Mouse (Mus musculus) right cerebral cortex, adult 18-20 months (tissue): ENCODE data around the gene Sept1.
"Not testable (repeated sequence)": the region's sequence is repeated elsewhere in the genome, so short reads cannot be mapped to it uniquely, and the experiment has no call there.

Experiments
- DNase-seq: peaks from one replicate; pipeline ENCODE4 v3.0.0; 2022; ENCODE audit warnings: mixed read lengths

The Sept1 gene

DNA sequence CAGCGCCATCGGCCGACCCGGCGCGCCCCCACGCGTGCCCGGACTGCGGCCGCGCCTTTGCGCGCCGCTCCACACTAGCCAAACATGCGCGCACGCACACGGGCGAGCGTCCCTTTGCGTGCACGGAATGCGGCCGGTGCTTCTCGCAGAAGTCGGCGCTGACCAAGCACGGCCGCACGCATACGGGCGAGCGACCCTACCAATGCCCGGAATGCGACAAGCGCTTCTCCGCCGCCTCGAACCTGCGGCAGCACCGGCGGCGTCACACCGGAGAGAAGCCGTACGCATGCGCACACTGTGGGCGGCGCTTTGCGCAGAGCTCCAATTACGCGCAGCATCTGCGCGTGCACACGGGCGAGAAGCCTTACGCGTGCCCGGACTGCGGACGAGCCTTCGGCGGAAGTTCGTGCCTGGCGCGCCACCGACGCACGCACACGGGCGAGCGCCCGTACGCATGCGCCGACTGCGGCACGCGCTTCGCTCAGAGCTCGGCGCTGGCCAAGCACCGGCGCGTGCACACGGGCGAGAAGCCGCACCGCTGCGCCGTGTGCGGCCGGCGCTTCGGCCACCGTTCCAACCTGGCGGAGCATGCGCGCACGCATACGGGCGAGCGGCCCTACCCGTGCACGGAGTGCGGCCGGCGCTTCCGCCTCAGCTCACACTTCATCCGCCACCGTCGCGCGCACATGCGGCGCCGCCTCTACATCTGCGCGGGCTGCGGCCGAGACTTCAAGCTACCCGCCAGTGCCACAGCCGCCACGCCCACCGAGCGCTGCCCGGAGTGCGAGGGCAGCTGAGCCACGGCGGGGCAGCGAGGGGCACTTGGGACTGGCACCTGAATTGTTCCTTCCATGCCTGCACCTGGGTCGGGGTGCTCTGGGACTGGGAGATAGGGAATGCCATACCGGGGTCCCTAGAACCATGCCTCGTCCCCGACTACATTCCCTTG is 21.2 kb upstream of the Sept1 start:
- DNase-seq = peak; percentile 96

DNA sequence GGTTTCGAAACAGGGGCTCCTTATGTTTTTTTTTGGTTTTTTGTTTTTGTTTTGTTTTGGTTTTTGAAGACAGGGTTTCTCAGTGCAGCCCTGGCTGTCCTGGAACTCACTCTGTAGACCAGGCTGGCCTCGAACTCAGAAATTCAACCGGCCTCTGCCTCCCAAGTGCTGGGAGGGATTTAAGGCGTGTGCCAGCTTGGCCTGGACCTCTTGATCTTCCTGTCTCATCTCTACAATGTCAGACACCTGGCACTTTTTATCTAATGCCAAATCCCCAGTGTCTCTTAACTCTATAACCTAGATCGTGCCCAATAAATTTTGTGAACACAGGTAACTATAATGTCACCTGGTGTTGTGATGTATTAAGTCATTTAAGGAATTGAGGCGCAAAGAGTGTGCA is 20.4 kb upstream of the Sept1 start:
- DNase-seq = no peak

DNA sequence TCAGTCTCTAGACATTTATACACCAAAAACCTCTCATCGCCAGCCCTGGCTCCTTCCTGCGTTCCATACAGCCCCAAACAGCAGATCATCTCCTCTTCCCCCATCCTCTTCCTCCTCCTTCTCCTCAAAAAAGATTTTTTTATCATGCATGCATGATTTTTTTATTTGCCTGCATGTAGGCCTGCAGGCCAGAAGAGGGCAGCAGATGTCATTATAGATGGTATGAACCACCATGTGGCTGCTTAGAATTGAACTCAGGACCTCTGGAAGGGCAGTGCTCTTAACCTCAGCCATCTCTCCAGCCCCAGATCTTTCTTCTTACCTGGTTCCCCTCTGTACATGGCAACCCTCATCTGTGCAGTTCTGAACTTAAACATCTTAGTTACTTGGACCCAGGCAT is 19.5 kb upstream of the Sept1 start:
- DNase-seq = no peak

DNA sequence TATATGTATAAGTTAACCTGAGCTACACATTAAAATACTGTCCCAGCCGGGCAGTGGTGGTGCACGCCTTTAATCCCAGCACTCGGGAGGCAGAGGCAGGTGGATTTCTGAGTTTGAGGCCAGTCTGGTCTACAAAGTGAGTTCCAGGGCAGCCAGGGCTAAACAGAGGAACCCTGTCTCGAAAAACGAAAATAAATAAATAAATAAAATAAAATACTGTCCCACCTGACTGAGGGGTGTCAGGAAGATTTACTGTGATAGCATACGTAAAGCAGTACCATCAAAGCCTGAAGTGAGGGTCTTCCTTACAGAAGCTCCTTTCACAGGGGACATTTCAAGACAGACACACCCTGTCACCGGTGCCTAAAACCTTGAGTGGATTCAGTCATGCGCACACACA is 17.6 kb upstream of the Sept1 start:
- not testable (repeated sequence) for DNase-seq

DNA sequence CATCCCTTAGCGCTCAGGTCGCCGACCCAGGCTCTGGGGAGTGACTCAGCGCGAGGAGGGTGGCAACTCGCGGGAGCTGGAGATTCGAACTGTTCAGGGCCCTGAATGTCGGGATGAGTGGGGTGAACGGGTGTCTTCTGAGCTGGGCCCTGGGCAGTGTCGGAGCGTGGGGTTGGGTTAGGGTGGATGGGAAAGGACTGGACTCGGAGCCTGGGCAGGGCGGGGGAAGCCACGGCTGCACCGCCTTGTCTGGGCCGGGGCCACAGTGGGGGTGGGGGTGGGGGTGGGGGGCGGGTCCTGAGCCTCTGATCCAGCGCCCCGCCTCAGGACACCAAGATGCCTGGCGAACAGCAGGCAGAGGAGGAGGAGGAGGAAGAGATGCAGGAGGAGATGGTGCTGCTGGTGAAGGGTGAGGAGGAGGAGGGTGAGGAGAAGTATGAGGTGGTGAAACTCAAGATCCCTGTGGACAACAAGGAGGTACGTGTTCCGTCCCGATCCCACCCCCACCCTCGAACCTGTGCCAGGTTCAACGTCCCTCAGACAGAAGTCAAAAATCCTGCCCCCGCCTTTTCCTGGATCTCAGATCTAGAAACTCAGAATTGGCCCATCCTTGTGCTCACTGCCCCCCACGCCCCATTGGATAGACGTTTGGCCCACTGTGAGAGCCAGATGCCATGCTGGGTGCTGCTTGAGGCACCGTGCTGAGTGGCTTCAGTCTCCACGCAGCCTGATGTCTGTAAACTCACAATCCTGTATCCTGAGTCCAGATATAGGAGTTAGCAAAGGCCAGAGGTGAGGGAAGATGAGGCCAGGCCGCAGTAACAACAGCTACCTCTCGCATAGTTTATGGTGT is 12.0 kb upstream of the Sept1 start:
- DNase-seq = peak; percentile 23

DNA sequence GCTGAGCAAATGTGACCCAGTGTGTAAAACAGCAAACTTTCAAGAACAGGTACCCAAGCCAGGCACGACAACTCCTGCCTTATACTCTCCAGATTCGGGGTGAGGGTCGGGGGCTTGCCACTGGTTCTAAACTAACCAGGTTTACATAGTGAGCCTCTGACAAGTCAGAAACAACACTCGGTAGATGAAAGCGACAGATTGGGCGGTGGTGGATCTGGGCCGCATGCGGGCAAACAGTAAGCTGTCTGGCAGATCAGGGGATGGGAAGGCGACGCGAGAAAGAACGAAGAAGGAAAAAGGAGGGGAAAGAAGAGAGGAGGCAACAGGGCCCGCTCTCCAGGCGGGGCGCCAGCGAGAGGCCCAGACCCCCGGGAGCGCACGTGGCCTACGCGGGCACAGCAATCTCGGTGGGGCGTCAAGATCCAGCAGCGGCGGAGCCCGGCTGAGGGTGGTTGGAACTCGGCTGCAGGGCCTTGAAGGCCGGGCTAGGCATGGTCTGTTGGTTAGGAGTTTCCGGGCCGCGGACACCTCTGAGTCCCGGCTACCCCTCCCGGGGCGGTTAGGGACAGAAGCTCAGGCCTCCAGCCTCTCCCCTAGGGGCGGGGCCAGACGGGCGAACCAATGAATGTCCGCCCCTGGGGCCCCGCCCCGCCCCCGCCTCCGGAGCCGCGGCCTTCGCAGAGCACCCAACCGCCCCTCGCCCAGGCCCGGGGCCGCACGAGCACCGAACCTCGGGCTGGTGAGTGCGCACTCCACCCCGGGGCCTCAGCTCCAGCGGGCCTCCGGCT is 11.1 kb upstream of the Sept1 start, which contains the start of gene Zfp771:
Gene Zfp771 (plus strand): TSS at position 405 of the 788 bp plus-strand sequence.
- peak; percentile 96 for DNase-seq

DNA sequence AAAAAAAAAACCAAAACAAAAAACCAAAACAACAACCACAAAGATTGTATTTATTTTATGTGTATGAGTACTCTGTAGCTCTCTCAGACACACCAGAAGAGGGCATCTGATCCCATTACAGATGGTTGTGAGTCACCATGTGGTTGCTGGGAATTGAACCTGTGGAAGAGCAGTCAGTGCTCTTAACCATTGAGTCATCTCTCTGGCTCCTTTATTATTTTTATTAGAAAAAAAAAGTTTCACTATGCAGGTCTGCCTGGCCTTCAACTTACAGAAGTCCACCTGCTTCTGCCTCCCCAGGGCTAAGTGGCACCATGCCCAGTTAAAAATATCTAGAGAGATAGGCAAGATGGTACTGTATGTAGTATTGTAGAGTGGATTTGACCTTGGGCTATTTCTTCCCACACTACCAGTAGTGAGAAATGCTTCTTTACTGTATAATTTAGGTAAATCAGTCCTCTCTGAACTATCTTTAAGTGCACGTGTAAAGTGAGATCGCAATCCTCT is 10.5 kb upstream of the Sept1 start:
- no peak for DNase-seq

DNA sequence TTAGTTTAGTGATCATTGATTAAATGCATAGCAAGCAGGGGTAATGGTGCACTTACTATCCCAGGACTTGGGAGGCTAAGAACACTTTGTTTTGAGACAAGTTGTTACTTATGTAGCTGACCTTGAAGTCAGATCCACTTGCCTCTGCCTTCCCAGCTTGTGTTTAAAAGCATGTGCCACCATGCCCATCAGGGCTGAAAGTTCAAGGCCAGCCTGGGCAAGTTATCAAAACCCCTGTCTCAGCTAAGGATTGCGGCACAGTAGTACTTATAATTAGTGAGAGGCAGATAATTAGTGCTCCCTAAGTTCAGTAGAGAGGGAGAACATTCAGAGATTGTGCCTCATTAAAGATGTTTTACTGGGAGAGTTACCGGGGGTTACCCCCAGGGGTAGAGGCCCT is 1.8 kb upstream of the Sept1 start:
- DNase-seq = no peak

DNA sequence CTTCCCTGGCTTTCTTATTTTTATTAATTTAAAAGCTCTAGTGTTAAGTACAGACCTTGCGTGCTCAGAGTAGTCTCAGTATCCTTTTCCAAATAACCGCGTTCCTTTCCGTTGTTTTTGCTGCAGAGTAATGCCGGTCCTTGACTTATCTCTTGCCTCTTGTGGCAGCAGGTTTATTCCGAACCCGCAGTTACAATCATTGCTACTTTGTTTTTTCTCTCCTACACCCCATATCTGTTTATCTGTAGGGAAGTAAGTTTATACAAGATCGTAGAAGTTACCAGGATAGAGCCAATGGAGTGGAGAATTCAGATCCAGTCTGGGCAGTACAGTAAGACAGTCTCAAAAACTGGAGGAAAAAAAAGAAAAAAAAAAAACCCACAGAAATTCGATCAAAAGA is 835 bp upstream of the Sept1 start:
- DNase-seq = no peak

DNA sequence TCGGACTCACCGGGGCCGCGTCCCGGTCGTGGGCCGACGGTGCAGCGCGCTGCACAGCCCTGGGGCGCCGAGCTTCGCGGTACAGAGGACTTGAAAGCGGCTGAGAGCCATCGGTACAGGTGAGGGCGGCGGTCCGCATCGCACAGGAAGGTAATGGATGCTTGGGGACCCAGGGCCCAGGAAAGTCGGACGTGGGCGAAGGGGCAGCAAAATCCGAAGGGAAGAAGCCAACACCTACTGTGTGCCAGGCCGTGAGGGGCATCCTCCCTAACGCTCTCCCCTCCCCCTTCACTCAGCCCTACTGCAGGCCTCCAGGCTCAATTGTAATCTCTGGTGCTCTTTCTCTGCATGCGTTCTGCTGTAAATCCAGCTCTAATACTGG is 429 bp upstream of the Sept1 start:
- peak; percentile 21 for DNase-seq

DNA sequence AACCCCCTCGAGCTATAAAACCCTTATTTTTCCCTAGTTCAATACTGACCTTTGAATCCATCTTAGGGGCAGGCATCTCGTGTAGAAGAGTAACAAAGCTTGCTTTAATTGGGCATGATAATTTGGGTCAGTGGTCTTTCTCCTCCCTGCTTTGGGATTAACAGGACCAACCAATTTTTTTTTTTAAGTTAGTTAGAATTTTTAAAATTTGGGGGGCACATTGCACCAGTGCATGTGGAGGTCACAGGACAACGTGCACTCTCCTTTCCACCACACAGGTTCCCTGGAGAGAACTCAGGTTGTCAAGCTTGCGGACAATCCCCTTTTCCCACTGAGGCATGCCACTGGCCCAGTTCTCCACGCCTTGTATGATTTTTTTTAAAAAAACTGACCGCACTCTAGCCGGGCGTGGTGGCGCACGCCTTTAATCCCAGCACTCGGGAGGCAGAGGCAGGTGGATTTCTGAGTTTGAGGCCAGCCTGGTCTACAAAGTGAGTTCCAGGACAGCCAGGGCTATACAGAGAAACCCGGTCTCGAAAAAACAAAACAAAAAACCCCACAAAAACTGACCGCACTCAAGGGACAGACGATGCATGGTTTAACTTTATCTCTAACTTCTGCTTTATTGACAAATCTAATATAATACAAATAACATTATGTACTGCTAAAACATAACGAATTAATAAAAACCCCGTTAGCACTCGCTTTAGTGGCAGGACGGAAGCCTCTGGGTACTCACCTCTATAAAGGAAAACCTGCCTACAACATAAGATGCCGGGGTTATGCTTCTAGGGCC is 906 bp downstream of the Sept1 start:
- no peak for DNase-seq

DNA sequence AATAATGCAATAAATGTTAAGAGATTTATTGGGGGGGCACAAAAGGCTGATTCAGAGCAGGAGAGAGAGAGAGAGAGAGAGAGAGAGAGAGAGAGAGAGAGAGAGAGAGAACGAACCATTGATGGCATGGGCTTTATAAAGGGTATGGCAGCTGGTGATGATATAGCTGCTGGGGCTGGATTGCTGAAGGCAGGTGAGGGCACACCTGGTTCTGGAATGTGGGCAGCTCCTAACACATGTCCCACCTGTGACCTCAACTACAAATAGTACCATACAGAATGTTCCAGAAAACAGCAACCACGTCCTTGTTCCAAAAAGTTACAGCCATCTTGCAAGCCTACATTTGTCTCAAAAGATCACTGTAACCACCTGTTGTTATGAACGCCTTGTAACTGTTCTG is 1.6 kb downstream of the Sept1 start:
- DNase-seq = no peak

DNA sequence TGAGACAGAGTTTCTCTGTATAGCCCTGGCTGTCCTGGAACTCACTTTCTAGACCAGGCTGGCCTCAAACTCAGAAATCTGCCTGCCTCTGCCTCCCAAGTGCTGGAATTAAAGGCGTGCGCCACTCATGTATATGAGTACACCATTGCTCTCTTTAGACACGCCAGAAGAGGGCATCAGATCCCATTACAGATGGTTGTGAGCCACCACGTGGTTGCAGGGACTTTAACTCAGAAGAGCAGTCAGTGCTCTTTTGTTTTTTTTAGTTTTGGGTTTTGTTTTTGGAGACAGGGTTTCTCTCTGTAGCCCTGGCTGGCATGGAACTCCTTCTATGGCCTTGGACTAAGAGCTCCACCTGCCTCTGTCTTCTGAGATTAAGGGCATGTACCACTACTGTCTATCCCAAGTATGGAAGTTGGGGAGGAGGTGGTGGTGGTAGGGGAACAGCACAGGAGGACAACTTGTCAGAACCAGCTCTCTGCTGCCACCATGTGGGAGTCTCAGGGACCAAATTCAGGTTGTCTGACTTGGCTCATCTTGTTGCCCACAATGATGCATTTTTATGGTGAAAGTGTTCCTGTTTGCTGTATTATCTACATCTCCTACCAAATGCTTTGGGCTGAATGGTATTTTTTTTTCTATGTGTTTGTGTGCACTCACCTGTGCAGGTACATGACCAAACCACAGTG is 4.2 kb downstream of the Sept1 start:
- peak; percentile 79 for DNase-seq

DNA sequence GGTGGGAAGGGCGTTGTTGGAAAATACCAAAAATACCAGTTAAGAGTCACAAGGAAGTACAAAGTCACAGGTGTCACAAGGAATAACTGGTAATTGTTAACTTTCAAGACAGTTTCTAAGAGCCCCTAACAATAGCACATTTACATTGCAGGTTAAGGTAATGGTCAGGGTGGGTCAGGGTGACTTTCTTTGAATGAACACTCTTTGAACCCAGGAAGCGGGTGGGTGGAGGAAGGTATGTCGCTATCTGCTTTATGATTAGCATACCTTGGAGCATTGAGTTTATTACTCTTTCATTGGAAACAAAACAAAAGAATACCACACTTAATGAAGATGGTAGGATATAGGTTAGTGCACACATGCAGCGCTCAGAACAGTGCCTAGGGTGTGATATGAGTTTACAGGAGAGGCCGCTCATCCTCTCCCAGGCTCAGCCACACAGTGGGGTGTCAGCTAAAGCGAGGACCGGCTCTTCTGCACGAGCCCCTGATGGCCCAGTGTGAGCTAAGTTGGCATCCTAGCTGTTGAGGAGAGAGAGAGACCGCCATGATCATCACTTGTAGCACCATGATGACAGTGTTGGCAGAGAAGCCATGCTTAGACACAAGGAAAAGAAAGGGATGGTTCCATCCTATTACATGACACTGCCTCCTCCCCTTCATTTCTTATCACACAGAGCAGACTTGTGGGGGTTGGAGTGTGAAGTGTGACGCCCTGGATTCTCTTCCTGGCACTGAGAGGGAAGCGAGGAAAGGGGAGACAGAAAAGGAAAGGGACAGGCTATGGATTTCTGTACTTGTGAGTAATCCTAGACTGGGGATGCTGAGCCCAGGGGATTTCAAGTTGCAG is 7.6 kb downstream of the Sept1 start:
- DNase-seq = peak; percentile 53

DNA sequence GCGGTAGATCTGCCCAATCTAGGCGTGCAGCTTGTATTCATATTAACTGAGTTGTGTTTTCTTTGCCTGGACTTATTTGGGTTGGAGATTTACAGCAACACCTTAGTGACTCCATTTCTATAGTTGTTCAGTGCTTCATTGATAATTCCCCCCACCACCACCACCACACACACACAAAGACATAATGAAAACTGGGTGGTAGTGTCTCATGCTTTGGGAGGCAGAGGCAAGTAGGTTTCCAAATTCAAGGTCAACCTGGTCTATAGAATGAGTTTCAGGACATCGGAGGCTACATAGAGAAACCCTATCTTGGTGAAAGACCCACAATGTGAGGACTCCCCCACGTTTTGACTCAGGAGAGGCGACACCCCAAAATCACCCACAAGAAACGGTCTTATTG is 8.3 kb downstream of the Sept1 start:
- DNase-seq = no peak

DNA sequence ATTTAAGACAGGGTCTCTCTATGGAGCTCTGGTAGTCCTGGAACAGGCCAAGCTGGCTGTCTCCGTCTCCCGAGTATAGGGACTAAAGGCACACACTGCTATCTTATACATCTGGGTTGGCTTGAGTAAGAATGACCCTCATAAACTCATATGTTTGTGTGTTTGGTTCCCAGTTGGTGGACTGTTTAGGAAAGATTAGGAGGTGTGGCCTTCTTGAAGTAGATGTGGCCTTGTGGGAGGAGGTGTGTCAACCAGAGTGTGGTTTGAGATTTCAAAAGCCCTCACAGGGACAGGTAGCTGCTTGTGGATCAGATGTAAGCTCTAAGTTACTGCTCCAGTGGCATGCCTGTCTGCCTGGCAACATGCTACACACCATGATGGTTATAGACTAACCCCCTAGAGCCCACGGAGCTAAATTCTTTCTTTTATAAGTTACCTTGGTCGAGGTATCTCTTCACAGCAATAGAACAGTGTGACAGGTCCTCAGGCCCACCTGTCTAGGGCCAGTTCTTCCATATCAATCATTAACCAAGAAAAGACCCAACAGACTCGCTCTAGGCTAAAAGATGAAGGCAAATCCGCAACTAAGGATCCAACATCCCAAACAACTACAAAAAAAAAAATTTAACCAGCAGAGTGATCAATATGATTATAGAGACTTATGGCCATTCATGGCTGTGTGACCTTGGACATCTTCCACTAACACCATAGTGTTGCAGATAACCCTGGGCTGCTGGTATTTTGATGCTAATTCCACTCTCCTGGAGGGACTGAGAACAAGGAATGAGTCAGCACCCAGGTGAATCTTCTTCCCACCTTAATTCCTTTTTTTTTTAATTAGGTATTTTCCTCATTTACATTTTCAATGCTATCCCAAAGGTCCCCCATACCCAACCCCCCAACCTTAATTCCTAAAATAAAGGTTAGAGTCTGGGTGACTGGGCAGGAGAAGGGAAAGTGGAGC is 9.1 kb downstream of the Sept1 start:
- DNase-seq = no peak

DNA sequence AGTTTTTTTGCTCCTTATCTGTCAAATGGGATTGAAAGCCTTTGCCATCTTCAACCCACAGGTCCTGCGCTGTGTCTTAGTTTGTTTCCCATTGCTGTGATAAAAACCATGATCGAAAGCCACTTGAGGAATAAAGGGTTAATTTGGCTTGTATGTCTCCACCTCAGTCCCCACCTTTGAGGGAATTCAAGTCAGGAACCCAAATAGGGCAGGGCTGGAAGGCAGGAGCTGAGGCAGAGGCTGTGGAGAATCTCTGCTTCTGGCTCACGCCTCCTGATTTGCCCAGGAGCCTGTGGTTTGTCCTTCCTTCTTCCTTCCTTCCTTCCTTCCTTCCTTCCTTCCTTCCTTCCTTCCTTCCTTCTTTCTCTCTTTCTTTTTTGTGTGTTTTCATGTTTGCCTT is 9.8 kb downstream of the Sept1 start:
- no peak for DNase-seq

DNA sequence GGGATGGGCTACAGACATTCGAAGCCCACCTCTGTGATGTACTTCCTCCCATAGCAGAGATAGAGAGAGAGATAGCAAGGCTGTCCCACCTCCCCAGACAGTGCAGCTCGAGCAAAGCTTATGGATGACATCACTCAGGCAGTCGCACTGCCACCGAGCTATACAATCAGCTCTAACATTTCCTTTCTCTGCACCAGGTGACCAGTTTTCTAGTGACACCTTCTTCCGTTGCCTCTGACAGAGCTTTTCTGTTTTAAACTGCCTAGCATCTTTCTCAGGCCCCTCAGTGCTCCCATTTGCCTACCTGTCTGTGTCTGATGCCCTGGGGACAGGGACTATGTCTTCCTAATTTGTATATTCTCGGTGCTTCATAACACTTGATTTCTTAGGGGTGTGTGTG is 12.5 kb downstream of the Sept1 start:
- DNase-seq = no peak

DNA sequence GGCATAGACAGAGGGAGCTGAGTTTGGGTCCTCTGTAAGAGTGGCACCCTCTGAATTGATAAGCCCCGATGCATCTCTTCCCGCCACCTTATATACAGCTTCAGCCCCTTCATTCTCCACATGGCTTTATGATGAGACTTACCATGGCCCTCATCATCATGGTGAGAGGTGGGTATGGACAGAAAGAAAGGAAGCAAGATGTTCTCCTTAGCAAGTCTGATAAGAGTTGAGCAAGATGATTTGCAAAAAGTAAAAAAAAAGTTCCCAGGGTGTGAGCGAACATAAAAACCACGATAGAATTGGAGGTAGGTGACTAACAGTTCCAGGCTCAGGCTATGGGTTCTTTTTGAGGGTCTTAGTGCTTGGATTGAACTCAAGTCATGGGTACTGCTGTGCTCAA is 14.3 kb downstream of the Sept1 start:
- no peak for DNase-seq
